ENCODE assay signal across 15 mouse cellular contexts in genomic region chr14:26432320-26432719, GRCm38 (mm10).
"Had no signal": no experiment of that assay in that cellular context is flagged by ENCODE, and none has a peak within 500 bp of the region (broad histone marks: within the 10 kb centered on the region; RNA-seq: fewer than 3 reads in every experiment).

No protein-coding gene starts in this region.

- H3K4me1 ChIP-seq: limb, embryonic 10.5 days; stomach, embryonic 15.5 days had no signal

- H3K9me3 ChIP-seq: limb, embryonic 10.5 days; megakaryocyte, embryonic 14.5 days; stomach, embryonic 15.5 days had no signal

- DNase-seq: kidney, adult 18-20 months; kidney, postnatal 10 days; kidney, postnatal 4 days; lung, adult 2 months; thymus, adult 2 months; thymus, postnatal 36 days had no signal

- H3K27ac ChIP-seq: left cerebral cortex, adult 2 months; limb, embryonic 10.5 days; liver, embryonic 14.5 days; macrophage; stomach, embryonic 15.5 days had no signal

- H3K27me3 ChIP-seq: megakaryocyte, embryonic 14.5 days; stomach, embryonic 15.5 days had no signal

- H3K4me3 ChIP-seq: left cerebral cortex, adult 2 months; limb, embryonic 10.5 days; megakaryocyte, embryonic 14.5 days; stomach, embryonic 15.5 days had no signal

- H3K4me2 ChIP-seq: midbrain, embryonic 11.5 days; stomach, embryonic 15.5 days had no signal

- H3K9ac ChIP-seq: liver, embryonic 14.5 days; stomach, embryonic 15.5 days had no signal

- ATAC-seq: lung, postnatal 0 days; midbrain, embryonic 16.5 days had no signal
